Mouse (Mus musculus): ENCODE results near the gene AI413582.

DNA sequence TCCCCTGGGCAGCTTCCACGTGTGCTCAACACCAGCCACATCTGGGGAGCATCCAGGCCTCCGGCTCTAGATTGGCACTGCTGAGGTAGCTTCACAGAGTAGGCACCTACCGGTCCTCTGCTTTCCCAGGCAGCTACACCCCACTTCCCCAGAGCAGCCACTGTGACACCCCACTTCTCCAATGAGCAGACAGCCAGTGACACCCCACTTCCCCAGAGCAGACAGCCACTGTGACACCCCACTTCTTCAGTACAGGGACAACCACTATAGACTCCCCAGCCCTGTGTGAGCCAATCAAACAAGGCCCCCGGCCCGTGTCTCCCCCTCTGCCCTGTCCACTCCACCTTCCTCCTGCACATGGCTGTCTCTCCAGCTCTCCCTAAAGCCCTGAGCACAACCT is 46.4 kb upstream of the AI413582 start:
- TF ChIP-seq CTCF (IDR thresholded peaks at IDR 0.05; ENCODE audit: extremely low read depth, insufficient read length, insufficient replicate concordance, low read depth, low read length) (no peak), POLR2A (IDR thresholded peaks at IDR 0.05; ENCODE audit: low read depth, low read length) (no peak)
